Mouse (Mus musculus) left cerebral cortex, postnatal 10 days (tissue): Measurements from ENCODE around the gene Ninj2. TPM values are rescaled to one million over a fixed set of nuclear protein-coding genes. Genes with fewer than 3 reads are reported as not detected.

Experiments
- DNase-seq, 2 experiments: peaks; one replicate each; pipeline ENCODE4 v3.0.0; 2021 to 2022; ENCODE audit warnings: low spot score in 2 of 2, mixed read lengths in 1 of 2; ENCODE audit errors: extremely low spot score in 1 of 2
- intact Hi-C: fragments of 180-260 bp; cut with DNase I; formaldehyde crosslinking; loops from one replicate; pipeline ENCODE4 v1.15.1; 2025
- total RNA-seq, 2 experiments: library from RNA; stranded (reverse); gene quantifications; 2 replicates each; pipeline ENCODE4 v1.2.3; 2021

Ninj2 gene
- under 1 TPM; 0.43 to 0.45 TPM for total RNA-seq

- intact Hi-C loops: no loop called here
Measured at GRCm38 (mm10) chr6:120093100-120093499, at the start of gene Ninj2. Gene Ninj2 (plus strand): TSS chr6:120093350.

GRCm38 (mm10) chr6:120045406-120045805, 47.7 kb upstream of the Ninj2 start:
- no peak for DNase-seq
- intact Hi-C loops: no loop called here

More at GRCm38 (mm10) chr6:120093100-120093499, at the start of gene Ninj2:
- DNase-seq: no peak

- intact Hi-C loops: no loop called here
- no peak for DNase-seq
Measured at GRCm38 (mm10) chr6:120047705-120048292, 45.4 kb upstream of the Ninj2 start.

- intact Hi-C loops: no loop called here
- no peak for DNase-seq
Measured at GRCm38 (mm10) chr6:120054412-120054811, 38.7 kb upstream of the Ninj2 start.

GRCm38 (mm10) chr6:120055666-120056540, 37.2 kb upstream of the Ninj2 start:
- intact Hi-C loops: no loop called here
- no peak for DNase-seq

GRCm38 (mm10) chr6:120062934-120063333, 30.2 kb upstream of the Ninj2 start:
- intact Hi-C loops: no loop called here
- no peak for DNase-seq

- intact Hi-C loops: no loop called here
- no peak for DNase-seq
Measured at GRCm38 (mm10) chr6:120064627-120065026, 28.5 kb upstream of the Ninj2 start.

- no peak for DNase-seq
- intact Hi-C loops: no loop called here
Measured at GRCm38 (mm10) chr6:120065552-120066177, 27.5 kb upstream of the Ninj2 start.

- no peak for DNase-seq
- intact Hi-C loops: no loop called here
Measured at GRCm38 (mm10) chr6:120069546-120069945, 23.6 kb upstream of the Ninj2 start.

- DNase-seq: no peak
- intact Hi-C loops: no loop called here
Measured at GRCm38 (mm10) chr6:120072630-120073029, 20.5 kb upstream of the Ninj2 start.

- no peak for DNase-seq
- intact Hi-C loops: no loop called here
Measured at GRCm38 (mm10) chr6:120076619-120077450, 16.3 kb upstream of the Ninj2 start.

GRCm38 (mm10) chr6:120079547-120079946, 13.6 kb upstream of the Ninj2 start:
- intact Hi-C loops: no loop called here
- no peak for DNase-seq

GRCm38 (mm10) chr6:120081516-120081915, 11.6 kb upstream of the Ninj2 start:
- DNase-seq: no peak
- intact Hi-C loops: no loop called here

- intact Hi-C loops: no loop called here
- DNase-seq: no peak
Measured at GRCm38 (mm10) chr6:120082251-120082950, 10.7 kb upstream of the Ninj2 start.

- DNase-seq: no peak
- intact Hi-C loops: no loop called here
Measured at GRCm38 (mm10) chr6:120082951-120083411, 10.2 kb upstream of the Ninj2 start.

GRCm38 (mm10) chr6:120083442-120083841, 9.7 kb upstream of the Ninj2 start:
- no peak for DNase-seq
- intact Hi-C loops: no loop called here

GRCm38 (mm10) chr6:120084983-120085382, 8.2 kb upstream of the Ninj2 start:
- intact Hi-C loops: no loop called here
- DNase-seq: no peak

GRCm38 (mm10) chr6:120085832-120086231, 7.3 kb upstream of the Ninj2 start:
- intact Hi-C loops: no loop called here
- no peak for DNase-seq
